Mouse (Mus musculus) lung, adult 2 months (tissue): ENCODE results near the gene Gm19345.

Experiments used
- CTCF ChIP-seq: fragments of 200-500 bp; IDR thresholded peaks from 2 replicates; pipeline ENCODE4 v1.5.1; 2011; ENCODE audit warnings: mild to moderate bottlenecking, low read length, control low read depth; ENCODE audit not compliant: insufficient read depth
- POLR2A ChIP-seq: fragments of 200-500 bp; IDR thresholded peaks from 2 replicates; pipeline ENCODE4 v1.6.1; 2011; ENCODE audit warnings: low read depth, mild to moderate bottlenecking, control low read depth, low read length, borderline replicate concordance; ENCODE audit errors: extremely low read depth

GRCm38 (mm10) chr7:19809369-19809768 is 42.4 kb upstream of the Gm19345 start:
- TF ChIP-seq CTCF (no peak), POLR2A (no peak)
